Mouse (Mus musculus) forebrain, embryonic 10.5 days (tissue): Measurements from ENCODE around the gene Myl4. TPM values are rescaled to one million over a fixed set of nuclear protein-coding genes. Genes with fewer than 3 reads are reported as not detected.
"Not testable (repeated sequence)": the region's sequence is repeated elsewhere in the genome, so short reads cannot be mapped to it uniquely, and the experiment has no call there.

Source experiments
- DNase-seq: peaks from one replicate; pipeline ENCODE4 v3.0.0-alpha.2; 2017; ENCODE audit warnings: low spot score; ENCODE audit errors: extremely low spot score
- H3K27ac ChIP-seq: fragments of 300-500 bp; sonication (generic); 2 replicates; pipeline ENCODE4 v1.5.1; 2016; ENCODE audit warnings: mild to moderate bottlenecking
- H3K27me3 ChIP-seq: fragments of 300-500 bp; sonication (generic); 2 replicates; pipeline ENCODE4 v1.6.1; 2016; ENCODE audit warnings: mild to moderate bottlenecking; ENCODE audit not compliant: poor library complexity, severe bottlenecking
- H3K36me3 ChIP-seq: fragments of 300-500 bp; sonication (generic); replicated peaks from 2 replicates; pipeline ENCODE4 v1.6.1; 2016; ENCODE audit warnings: mild to moderate bottlenecking, moderate library complexity
- H3K4me1 ChIP-seq: fragments of 300-500 bp; sonication (generic); 2 replicates; pipeline ENCODE4 v1.6.1; 2016
- H3K4me3 ChIP-seq: fragments of 300-500 bp; sonication (generic); 2 replicates; pipeline ENCODE4 v1.5.1; 2016; ENCODE audit warnings: mild to moderate bottlenecking, moderate library complexity
- H3K9me3 ChIP-seq: fragments of 300-500 bp; sonication (generic); 2 replicates; pipeline ENCODE4 v1.6.1; 2016; ENCODE audit warnings: mild to moderate bottlenecking, moderate library complexity
- WGBS: fragments of 180-500 bp; shearing (Covaris S2); methylation state at CpG from one replicate; pipeline ENCODE4 v1.1.7; 2016; 5-methylcytosine and 5-hydroxymethylcytosine counted together
- polyA plus RNA-seq: library from polyadenylated mRNA; unstranded; fragments of >200 nt; fragmentation: Nextera tagmentation; extraction: Ambion mirVana; gene quantifications from 2 replicates; pipeline ENCODE4 v1.2.1, GENCODE M21; 2016

Myl4 gene
- polyA plus RNA-seq, 1 experiment from 2014 or later = 0.83 TPM

- WGBS = 89% methylated on average over 4 of the region's 4 CpGs
- Histone ChIP-seq H3K36me3 (no peaks in the 10 kb centered on the region), H3K27me3 (0 out of 2 replicates have a peak, but pooled peaks cover 5% of the 10 kb centered on the region), H3K9me3 (no peaks in the 10 kb centered on the region), H3K4me3 (no peak overlapping the region), H3K27ac (no peak overlapping the region), H3K4me1 (peaks cover 13% of the 10 kb centered on the region)
- no peak for DNase-seq
Measured at GRCm38 (mm10) chr11:104558065-104558464, 7.6 kb downstream of the Myl4 start.

GRCm38 (mm10) chr11:104558651-104559403, 8.4 kb downstream of the Myl4 start:
- 65% methylated on average over 4 of the region's 4 CpGs for WGBS
- H3K27ac ChIP-seq = no peak overlapping the region
- no peaks in the 10 kb centered on the region for H3K27me3 ChIP-seq
- no peak overlapping the region for H3K4me3 ChIP-seq
- DNase-seq = no peak
- H3K4me1 ChIP-seq = peaks cover 13% of the 10 kb centered on the region
- no peaks in the 10 kb centered on the region for H3K36me3 ChIP-seq
- no peaks in the 10 kb centered on the region for H3K9me3 ChIP-seq

DNA sequence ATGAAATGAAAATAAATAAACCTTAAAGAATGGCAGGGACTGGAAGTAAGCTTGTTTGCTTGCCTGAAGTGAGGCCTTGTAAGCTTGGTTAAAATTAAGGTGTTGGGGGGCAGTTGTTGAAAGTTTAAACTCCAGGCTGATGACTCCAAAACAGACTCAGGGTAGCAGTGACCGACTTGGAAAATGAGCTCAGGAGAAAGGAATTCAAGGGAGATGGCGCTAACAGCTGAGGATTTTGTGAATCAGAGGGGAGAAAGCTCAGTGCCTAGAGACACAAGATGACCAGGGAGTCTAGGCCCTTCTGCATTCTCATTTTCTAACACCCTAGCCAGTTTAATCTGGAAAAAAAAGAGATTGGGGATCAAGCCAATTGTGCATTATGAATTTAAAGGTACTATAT, 10.5 kb downstream of the Myl4 start:
- no peaks in the 10 kb centered on the region for H3K27me3 ChIP-seq
- no peaks in the 10 kb centered on the region for H3K36me3 ChIP-seq
- no peaks in the 10 kb centered on the region for H3K9me3 ChIP-seq
- H3K27ac ChIP-seq = no peak overlapping the region
- no peak overlapping the region for H3K4me3 ChIP-seq
- peaks cover 13% of the 10 kb centered on the region for H3K4me1 ChIP-seq
- WGBS = 69% methylated on average over 2 of the region's 2 CpGs
- no peak for DNase-seq

DNA sequence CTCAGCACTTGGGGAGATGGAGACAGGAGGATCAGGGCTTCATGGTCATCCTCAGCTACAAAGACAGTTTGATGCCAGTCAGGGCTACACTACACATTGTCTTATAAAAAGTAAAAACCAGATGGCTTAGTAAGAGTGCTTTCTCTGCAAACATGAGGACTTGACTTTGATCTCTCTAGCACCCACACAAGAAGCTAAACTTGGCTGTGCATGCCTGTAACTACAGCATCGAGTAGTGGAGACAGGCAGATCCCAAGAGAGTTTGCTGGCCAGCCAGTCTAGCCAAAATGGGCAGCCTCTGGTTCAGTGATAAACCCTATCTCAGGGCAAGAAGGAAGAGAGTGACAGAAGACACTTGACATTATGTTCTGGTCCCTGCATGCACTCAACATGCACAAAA, 13.0 kb downstream of the Myl4 start:
- Histone ChIP-seq H3K27me3 (no peaks in the 10 kb centered on the region), H3K36me3 (no peaks in the 10 kb centered on the region), H3K4me3 (no peak overlapping the region), H3K9me3 (no peaks in the 10 kb centered on the region), H3K4me1 (peaks cover 11% of the 10 kb centered on the region), H3K27ac (no peak overlapping the region)
- 83% methylated on average over 1 of the region's 1 CpGs for WGBS
- no peak for DNase-seq

GRCm38 (mm10) chr11:104565172-104565571, 14.7 kb downstream of the Myl4 start:
- H3K36me3 ChIP-seq = no peaks in the 10 kb centered on the region
- H3K4me3 ChIP-seq = no peak overlapping the region
- DNase-seq = no peak
- WGBS = 87% methylated on average over 9 of the region's 9 CpGs
- no peaks in the 10 kb centered on the region; the same call in 1 of the 2 replicates for H3K9me3 ChIP-seq
- peaks cover 5% of the 10 kb centered on the region; the same call in 1 of the 2 replicates for H3K27me3 ChIP-seq
- H3K4me1 ChIP-seq = no peaks in the 10 kb centered on the region
- no peak overlapping the region for H3K27ac ChIP-seq

- H3K9me3 ChIP-seq = no peaks in the 10 kb centered on the region; the same call in 1 of the 2 replicates
- H3K27ac ChIP-seq = no peak overlapping the region
- peaks cover 12% of the 10 kb centered on the region; the same call in 1 of the 2 replicates for H3K27me3 ChIP-seq
- no peak for DNase-seq
- H3K4me3 ChIP-seq = no peak overlapping the region
- no peaks in the 10 kb centered on the region for H3K4me1 ChIP-seq
- 91% methylated on average over 6 of the region's 6 CpGs for WGBS
- H3K36me3 ChIP-seq = no peaks in the 10 kb centered on the region
Measured at GRCm38 (mm10) chr11:104566097-104566496, 15.6 kb downstream of the Myl4 start.

DNA sequence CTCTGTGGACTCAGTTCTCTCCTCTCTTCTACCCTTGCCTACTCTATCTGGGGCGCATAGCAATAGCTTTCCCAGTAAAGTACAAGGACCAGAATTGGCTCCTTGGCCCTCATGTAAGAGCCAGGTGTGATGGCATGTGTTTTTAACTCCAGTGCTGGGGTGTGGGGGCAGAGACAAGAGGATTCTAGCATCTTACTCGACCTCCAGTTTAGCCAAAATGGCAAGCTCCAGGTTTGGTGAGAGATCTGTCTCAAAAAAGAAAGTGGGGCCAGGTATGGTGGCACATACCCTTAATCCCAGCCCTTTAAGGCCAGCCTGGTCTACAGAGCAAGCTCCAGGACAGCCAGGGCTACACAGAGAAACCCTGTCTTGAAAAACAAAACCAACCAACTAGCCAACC, 16.3 kb downstream of the Myl4 start:
- Histone ChIP-seq H3K4me3 (no peak overlapping the region), H3K27ac (no peak overlapping the region), H3K36me3 (no peaks in the 10 kb centered on the region), H3K27me3 (peaks cover 19% of the 10 kb centered on the region), H3K4me1 (peaks cover 3% of the 10 kb centered on the region; the same call in 1 of the 2 replicates), H3K9me3 (no peaks in the 10 kb centered on the region; the same call in 1 of the 2 replicates)
- 82% methylated on average over 2 of the region's 2 CpGs for WGBS
- DNase-seq = no peak

DNA sequence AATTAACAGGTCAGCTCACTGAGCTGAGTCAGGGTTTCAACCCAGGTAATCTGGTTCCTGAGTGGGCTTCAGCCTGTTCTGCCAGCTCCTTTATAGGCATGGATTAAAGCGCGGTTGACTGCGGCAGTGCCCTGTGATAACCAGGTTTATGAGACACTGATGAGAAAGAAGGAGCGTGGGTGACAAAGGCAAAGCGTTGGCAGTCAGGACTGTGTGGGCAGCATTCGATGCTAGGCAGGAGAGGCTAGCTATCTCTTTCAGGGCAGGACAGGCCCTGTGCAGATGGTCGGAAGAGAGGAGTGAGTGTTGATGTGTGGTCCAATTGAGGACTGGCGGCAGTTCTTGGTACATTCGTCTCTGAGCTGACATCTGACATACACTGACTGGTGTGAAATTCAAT, 17.3 kb downstream of the Myl4 start:
- no peak for DNase-seq
- Histone ChIP-seq H3K36me3 (no peaks in the 10 kb centered on the region), H3K27ac (no peak overlapping the region), H3K9me3 (no peaks in the 10 kb centered on the region; the same call in 1 of the 2 replicates), H3K4me3 (no peak overlapping the region), H3K27me3 (peaks cover 27% of the 10 kb centered on the region), H3K4me1 (peaks cover 3% of the 10 kb centered on the region; the same call in 1 of the 2 replicates)
- WGBS = 92% methylated on average over 9 of the region's 9 CpGs

GRCm38 (mm10) chr11:104568326-104568725, 17.9 kb downstream of the Myl4 start:
- Histone ChIP-seq H3K27ac (no peak overlapping the region), H3K36me3 (no peaks in the 10 kb centered on the region), H3K9me3 (no peaks in the 10 kb centered on the region; the same call in 1 of the 2 replicates), H3K4me3 (no peak overlapping the region), H3K4me1 (peaks cover 3% of the 10 kb centered on the region; the same call in 1 of the 2 replicates), H3K27me3 (peaks cover 27% of the 10 kb centered on the region)
- DNase-seq = no peak
- WGBS = 95% methylated on average over 4 of the region's 4 CpGs

GRCm38 (mm10) chr11:104570515-104570914, 20.1 kb downstream of the Myl4 start:
- H3K27me3 ChIP-seq = peaks cover 27% of the 10 kb centered on the region
- H3K36me3 ChIP-seq, H3K4me3 ChIP-seq, DNase-seq, H3K9me3 ChIP-seq, H3K4me1 ChIP-seq, H3K27ac ChIP-seq: not testable (repeated sequence)
- 85% methylated on average over 8 of the region's 8 CpGs for WGBS

DNA sequence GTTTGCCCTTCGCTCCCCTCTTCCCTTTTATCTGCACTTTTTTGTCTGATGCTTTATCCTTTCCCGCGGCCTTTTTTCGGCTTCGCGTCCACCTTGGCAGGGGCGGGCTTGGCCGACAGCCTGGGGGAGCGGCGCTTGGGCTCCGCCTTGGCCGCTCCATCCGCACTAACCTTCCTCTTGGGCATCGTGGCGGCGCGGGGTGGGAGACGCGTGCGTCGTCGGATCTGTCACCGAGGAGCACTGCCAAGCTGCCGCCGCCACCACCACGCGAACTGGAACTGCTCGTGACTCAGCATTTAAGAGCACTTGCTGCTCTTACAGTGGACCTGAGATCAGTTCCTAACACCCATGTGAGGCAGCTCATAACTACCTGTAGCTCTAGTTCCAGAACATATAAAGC, 20.9 kb downstream of the Myl4 start:
- H3K4me3 ChIP-seq = peak overlapping the region; percentile 47
- H3K27ac ChIP-seq, H3K4me1 ChIP-seq, H3K36me3 ChIP-seq, H3K9me3 ChIP-seq: not testable (repeated sequence)
- WGBS = 4% methylated on average over 28 of the region's 28 CpGs
- peaks cover 27% of the 10 kb centered on the region for H3K27me3 ChIP-seq
- DNase-seq = peak; percentile 25

DNA sequence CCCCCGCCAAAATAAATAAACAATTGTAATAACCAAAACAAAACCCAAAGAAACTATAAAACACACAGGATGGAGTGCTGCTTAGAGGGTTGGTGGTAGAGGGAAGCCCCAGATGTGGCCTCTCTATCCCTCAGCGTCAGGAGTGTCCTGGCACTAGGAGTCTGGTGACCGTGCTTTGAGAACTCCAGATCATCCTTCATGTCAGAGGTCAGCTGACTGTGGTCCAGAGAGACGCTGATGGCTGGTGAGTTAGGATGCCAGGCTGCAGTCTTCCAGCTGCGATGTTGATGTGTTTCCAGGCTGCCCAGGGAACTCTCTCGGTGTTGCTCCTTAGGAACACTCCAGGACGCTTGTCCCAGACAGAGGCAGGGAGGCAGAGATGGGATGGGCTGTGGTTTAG, 21.6 kb downstream of the Myl4 start:
- Histone ChIP-seq H3K4me3 (no peak overlapping the region), H3K36me3 (no peaks in the 10 kb centered on the region), H3K9me3 (no peaks in the 10 kb centered on the region; the same call in 1 of the 2 replicates), H3K27me3 (peaks cover 27% of the 10 kb centered on the region), H3K4me1 (peaks cover 4% of the 10 kb centered on the region; the same call in 1 of the 2 replicates), H3K27ac (no peak overlapping the region)
- no peak for DNase-seq
- 62% methylated on average over 7 of the region's 7 CpGs for WGBS

DNA sequence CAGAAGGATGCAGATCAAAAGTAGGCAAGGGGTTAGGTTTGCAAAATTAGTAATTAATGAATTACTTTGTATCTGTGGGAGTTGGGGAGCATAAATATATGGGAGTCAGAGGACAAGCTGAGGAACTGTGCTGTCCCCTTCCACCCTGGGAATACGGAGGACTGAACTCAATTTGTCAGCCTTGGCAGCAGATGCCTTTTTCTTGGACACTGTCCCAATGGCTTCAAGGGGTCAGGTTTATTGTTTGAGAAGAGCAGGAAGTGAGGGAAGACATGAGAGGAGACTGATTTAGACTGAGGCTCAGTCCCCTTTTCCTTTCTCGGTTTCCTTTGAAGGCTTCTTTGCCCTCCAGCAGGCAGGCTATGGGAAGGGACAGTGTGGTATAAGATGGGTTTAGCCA, 22.1 kb downstream of the Myl4 start:
- Histone ChIP-seq H3K27me3 (peaks cover 27% of the 10 kb centered on the region), H3K9me3 (no peaks in the 10 kb centered on the region; the same call in 1 of the 2 replicates), H3K4me1 (peaks cover 8% of the 10 kb centered on the region; the same call in 1 of the 2 replicates), H3K4me3 (no peak overlapping the region), H3K27ac (no peak overlapping the region), H3K36me3 (no peaks in the 10 kb centered on the region)
- WGBS = 80% methylated on average over 2 of the region's 2 CpGs
- DNase-seq = no peak
